Mouse (Mus musculus): Measurements from ENCODE around the gene U90926.

The U90926 gene

GRCm38 (mm10) chr5:92215308-92215707, at the start of gene U90926:
Gene U90926 (minus strand): TSS chr5:92215408.
- CTCF ChIA-PET, result no interaction called here

GRCm38 (mm10) chr5:92263761-92264359, 48.7 kb upstream of the U90926 start:
- CTCF ChIA-PET, result no interaction called here

- CTCF ChIA-PET, result no interaction called here
These were observed 47.4 kb upstream of the U90926 start for GRCm38 (mm10) chr5:92262646-92263045.

- CTCF ChIA-PET, result no interaction called here
These were observed 41.0 kb upstream of the U90926 start, which contains the start of gene Ppef2 for GRCm38 (mm10) chr5:92256218-92256617. Gene Ppef2 (minus strand): TSS chr5:92256278.

- CTCF ChIA-PET, result no interaction called here
These were observed 39.3 kb upstream of the U90926 start for GRCm38 (mm10) chr5:92254476-92254875.

DNA sequence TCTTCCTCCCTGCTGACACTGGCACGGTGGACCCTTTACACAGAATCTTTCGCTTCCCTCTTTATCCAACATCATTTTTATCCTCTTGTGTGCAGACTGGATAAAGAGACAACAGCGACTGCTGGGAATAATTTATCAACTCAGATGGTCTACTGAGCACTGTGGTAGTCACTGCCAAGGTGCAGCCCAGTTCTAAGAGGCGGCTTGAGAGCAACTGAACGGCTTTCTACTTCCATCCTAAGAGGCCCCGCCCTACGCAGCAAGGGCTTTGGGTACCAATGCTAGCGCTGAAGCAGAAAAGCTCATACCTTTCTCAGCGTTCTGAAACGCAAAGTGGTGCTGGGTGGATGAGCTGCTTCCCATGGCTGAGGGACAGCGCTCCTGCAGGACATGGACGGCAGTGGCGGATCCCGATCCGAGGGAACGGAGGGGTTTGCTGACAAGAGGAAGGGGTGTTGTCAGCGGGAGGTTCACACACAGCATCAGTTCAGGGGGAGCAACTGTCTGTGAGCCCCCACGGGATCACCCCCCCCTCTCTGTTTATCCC, 37.7 kb upstream of the U90926 start:
- CTCF ChIA-PET, result no interaction called here

GRCm38 (mm10) chr5:92252031-92252430, 36.8 kb upstream of the U90926 start:
- CTCF ChIA-PET, result no interaction called here

DNA sequence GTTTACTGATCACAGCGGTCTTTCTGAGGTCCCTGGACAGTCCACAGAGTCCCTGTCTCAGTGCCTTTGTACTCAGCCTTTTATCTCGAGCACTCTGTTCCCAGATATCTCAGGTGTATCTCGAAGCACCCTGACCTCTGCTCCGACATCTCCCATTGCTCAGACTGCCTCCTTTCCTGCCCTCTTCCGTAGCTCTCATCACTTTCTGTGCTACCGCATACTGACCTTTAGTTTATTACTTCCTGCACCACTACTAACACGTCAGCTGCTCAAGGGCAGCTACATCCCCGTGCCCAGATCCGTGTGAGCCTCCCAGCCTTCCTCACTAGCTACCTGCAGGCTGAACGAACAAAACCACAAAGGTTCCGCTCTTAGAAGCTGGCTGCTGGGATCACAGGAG, 33.4 kb upstream of the U90926 start:
- CTCF ChIA-PET, result no interaction called here

- CTCF ChIA-PET, result no interaction called here
These were observed 30.3 kb upstream of the U90926 start for GRCm38 (mm10) chr5:92245483-92245882.

GRCm38 (mm10) chr5:92244900-92245299, 29.7 kb upstream of the U90926 start:
- CTCF ChIA-PET, result no interaction called here

GRCm38 (mm10) chr5:92240769-92241168, 25.6 kb upstream of the U90926 start:
- CTCF ChIA-PET, result no interaction called here

DNA sequence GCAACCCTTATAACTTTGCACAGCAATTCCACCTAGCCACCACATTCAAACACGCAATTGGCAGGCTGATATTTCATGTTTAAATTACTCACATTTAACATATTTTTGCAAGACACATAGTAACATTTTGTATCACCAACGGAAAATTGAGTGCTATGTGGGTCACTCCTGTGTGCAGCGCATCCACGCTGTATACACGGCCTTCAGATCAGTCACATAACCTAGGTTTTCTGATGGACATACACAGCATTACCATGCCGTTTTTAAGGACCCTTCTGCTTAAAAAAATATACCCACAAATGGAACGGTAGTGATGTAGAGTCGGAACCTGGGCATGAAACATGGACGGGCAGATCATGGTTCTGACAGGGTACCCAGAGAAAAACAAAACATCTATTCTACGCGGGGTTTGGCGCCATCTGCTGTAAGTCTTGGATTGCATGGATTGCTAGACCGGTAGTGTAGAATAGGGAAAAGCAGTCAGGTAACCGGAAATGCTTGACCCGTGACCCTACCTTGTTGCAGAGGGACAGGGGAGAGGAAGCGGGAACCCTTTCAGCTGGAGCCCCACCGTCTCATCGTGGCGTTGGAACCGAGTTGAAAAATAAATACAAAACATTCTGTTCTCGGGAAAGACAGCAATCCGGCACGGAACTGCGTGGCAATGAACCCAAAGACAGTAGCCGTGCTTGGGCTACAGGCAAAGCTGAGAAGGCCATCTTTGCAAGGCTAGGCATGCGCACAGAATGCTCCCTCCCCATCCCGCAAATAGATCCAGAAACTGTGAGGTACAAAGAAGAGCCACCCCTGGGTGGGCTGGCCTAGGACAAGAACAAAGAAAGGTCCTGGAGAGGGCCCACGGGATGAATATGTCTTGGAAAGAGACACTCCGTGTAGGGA, 24.4 kb upstream of the U90926 start:
- CTCF ChIA-PET, result no interaction called here

DNA sequence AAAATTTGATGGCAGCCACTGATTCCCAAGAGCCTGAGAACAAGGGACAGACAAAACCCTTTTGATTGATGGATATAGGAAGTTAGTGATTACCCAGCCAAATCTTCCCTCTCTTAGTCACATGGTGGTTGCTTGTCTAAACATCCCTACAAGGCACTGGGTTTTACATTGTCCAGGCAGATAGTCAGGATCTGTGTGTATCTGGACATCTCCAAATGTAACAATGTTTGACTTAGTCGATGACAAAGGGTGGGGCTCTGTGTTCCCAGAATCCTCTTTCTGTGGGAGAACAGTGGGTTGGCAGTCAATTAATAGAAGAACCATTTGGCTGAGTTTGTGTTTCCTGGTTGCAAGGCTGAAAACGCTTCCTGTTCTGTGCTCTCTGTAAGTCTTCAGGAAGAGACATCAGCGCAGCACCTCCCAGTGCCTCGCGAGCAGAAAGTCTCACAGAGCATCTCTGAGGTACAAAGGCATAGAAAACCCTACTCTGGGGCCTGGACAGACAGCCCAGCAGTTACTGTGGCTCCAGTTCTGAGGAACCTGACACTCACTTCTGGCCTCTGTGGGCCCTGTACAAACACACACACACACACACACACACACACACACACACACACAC, 19.8 kb upstream of the U90926 start:
- CTCF ChIA-PET, result no interaction called here

GRCm38 (mm10) chr5:92233366-92233765, 18.2 kb upstream of the U90926 start:
- CTCF ChIA-PET, result interaction anchor here (0.7 kb wide), 1 partner anchor 95 kb away, joined by 3 read pairs; no protein-coding TSS in a partner anchor

GRCm38 (mm10) chr5:92231836-92232235, 16.6 kb upstream of the U90926 start:
- CTCF ChIA-PET, result interaction anchor here (0.5 kb wide), 1 partner anchor 1857 kb away, joined by 3 read pairs; no protein-coding TSS in a partner anchor

- CTCF ChIA-PET, result no interaction called here
These were observed 15.1 kb upstream of the U90926 start for GRCm38 (mm10) chr5:92230306-92230705.

- CTCF ChIA-PET, result no interaction called here
These were observed 14.3 kb upstream of the U90926 start for GRCm38 (mm10) chr5:92229514-92229913.

GRCm38 (mm10) chr5:92228776-92229175, 13.6 kb upstream of the U90926 start:
- CTCF ChIA-PET, result no interaction called here

- CTCF ChIA-PET, result no interaction called here
These were observed 12.6 kb upstream of the U90926 start for GRCm38 (mm10) chr5:92227782-92228181.

DNA sequence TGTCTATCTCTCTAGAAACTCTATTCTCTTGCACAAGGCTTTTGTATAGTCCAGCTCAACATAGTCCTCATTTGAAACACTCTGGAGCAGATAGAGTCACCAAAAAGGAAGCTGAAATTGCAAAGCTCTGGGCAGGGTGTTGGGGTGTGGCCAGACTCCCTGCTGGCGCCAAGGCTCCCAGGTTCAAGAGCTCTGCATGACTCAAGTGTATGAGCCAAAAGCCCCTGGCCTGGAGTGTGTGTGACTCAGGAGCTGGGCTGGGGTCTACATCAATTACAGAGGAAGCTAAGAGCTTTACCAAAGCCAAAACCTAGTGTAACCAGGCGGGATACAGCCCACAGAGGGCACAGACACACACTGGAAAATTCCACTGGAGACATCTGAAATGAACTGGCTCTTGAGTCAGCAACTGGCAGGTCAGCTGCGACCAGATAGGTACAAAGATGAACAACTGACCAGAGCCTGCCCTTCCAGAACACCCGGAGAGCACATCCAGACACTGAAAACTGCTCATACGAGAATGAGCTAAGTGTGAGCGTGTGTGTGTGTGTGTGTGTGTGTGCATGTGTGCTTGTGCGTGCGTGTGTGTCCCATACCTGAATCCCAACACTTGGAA, 5.2 kb upstream of the U90926 start:
- CTCF ChIA-PET, result no interaction called here

DNA sequence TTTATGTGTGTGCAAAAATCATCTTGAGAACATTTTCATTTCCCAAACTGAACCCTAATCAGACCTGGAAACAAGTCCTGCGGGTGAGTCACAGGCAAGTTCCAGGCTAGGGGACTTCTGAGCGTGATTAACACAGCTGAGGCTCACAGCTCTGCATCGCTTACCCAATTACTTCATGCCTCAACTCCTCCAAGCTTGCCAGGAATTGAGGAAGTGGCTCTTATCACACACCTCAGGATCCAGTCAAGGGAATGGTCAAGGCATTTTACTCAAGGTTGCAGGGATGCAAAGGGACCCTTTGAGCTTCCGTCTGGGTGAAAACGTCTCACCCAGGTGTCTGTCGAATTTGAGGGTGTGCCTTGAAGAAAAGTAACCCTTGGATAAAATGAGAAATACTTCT, 4.6 kb upstream of the U90926 start:
- CTCF ChIA-PET, result no interaction called here
